Comparison of ENCODE assay signal across 8 mouse cellular contexts in genomic region chr2:30057223-30057904, GRCm38 (mm10). TPM values are rescaled to one million over a fixed set of nuclear protein-coding genes. Genes with fewer than 3 reads are reported as not detected.
DNase-seq lines count a peak whose midpoint lies in the region; ATAC-seq and TF ChIP-seq lines count a peak whose summit lies in the region.

Gene Set (plus strand): TSS chr2:30057378.

- no peaks in the 10 kb centered on the region for H3K27me3 ChIP-seq in lung, embryonic 14.5 days (ENCODE audit: insufficient read depth, low read length)
- peaks cover 9% of the 10 kb centered on the region; the same call in 1 of the 2 replicates for H3K27me3 ChIP-seq in forebrain, embryonic 15.5 days
- H3K27me3 ChIP-seq in hindbrain, embryonic 13.5 days = peaks cover 12% of the 10 kb centered on the region; the same call in 1 of the 2 replicates
- no peaks in the 10 kb centered on the region for H3K27me3 ChIP-seq in liver, embryonic 12.5 days (replicated peaks)
- H3K27me3 ChIP-seq in small intestine, adult 2 months (ENCODE audit: control insufficient read depth, insufficient read depth, low read length) = no peaks in the 10 kb centered on the region

- H3K4me1 ChIP-seq in lung, embryonic 14.5 days (ENCODE audit: insufficient read depth) = no peaks in the 10 kb centered on the region
- H3K4me1 ChIP-seq in forebrain, embryonic 15.5 days = peaks cover 13% of the 10 kb centered on the region
- peaks cover 19% of the 10 kb centered on the region for H3K4me1 ChIP-seq in hindbrain, embryonic 13.5 days (replicated peaks)
- H3K4me1 ChIP-seq in liver, embryonic 12.5 days = peaks cover 29% of the 10 kb centered on the region
- H3K4me1 ChIP-seq in small intestine, adult 2 months (ENCODE audit: control insufficient read depth, insufficient read depth, insufficient read length, low read length) = no peaks in the 10 kb centered on the region

- no peak within 1 kb of the TSS for H3K4me3 ChIP-seq in lung, embryonic 14.5 days (ENCODE audit: low read depth, low read length)
- no peak within 1 kb of the TSS for H3K4me3 ChIP-seq in forebrain, embryonic 15.5 days
- H3K4me3 ChIP-seq in hindbrain, embryonic 13.5 days = no peak within 1 kb of the TSS
- H3K4me3 ChIP-seq in liver, embryonic 12.5 days = no peak within 1 kb of the TSS
- H3K4me3 ChIP-seq in small intestine, adult 2 months (ENCODE audit: low read depth, low read length) = no peak within 1 kb of the TSS

- no peak for TF ChIP-seq CTCF in lung, embryonic 14.5 days (IDR thresholded peaks at IDR 0.05; ENCODE audit: low read depth)
- TF ChIP-seq CTCF in small intestine, adult 2 months (IDR thresholded peaks at IDR 0.05; ENCODE audit: extremely low read depth, insufficient read length, insufficient replicate concordance, low read depth, low read length) = no peak

- ATAC-seq in lung, embryonic 14.5 days (ENCODE audit: insufficient read depth) = no peak
- no peak for ATAC-seq in forebrain, embryonic 15.5 days (replicated peaks)
- no peak for ATAC-seq in hindbrain, embryonic 13.5 days (ENCODE audit: low FRiP score)
- ATAC-seq in liver, embryonic 12.5 days = peak; percentile 59

- H3K4me2 ChIP-seq in lung, embryonic 14.5 days = no peak within 1 kb of the TSS
- H3K4me2 ChIP-seq in forebrain, embryonic 15.5 days (replicated peaks) = no peak within 1 kb of the TSS
- no peak within 1 kb of the TSS for H3K4me2 ChIP-seq in hindbrain, embryonic 13.5 days
- H3K4me2 ChIP-seq in liver, embryonic 12.5 days = no peak within 1 kb of the TSS

- 39% methylated on average over 12 of the region's 12 CpGs for WGBS in lung, embryonic 14.5 days
- WGBS in forebrain, embryonic 15.5 days = 56% methylated on average over 12 of the region's 12 CpGs
- 50% methylated on average over 12 of the region's 12 CpGs for WGBS in hindbrain, embryonic 13.5 days
- WGBS in liver, embryonic 12.5 days (ENCODE audit: insufficient replicate concordance) = 42% methylated on average over 11 of the region's 12 CpGs
- WGBS in small intestine, adult 2 months = 29% methylated on average over 12 of the region's 12 CpGs

- no peak within 1 kb of the TSS for H3K9ac ChIP-seq in lung, embryonic 14.5 days
- no peak within 1 kb of the TSS for H3K9ac ChIP-seq in forebrain, embryonic 15.5 days (replicated peaks)
- H3K9ac ChIP-seq in hindbrain, embryonic 13.5 days = no peak within 1 kb of the TSS
- no peak within 1 kb of the TSS for H3K9ac ChIP-seq in liver, embryonic 12.5 days

- H3K9me3 ChIP-seq in lung, embryonic 14.5 days (ENCODE audit: low read depth, low read length) = no peaks in the 10 kb centered on the region
- no peaks in the 10 kb centered on the region for H3K9me3 ChIP-seq in forebrain, embryonic 15.5 days
- H3K9me3 ChIP-seq in hindbrain, embryonic 13.5 days = no peaks in the 10 kb centered on the region
- no peaks in the 10 kb centered on the region for H3K9me3 ChIP-seq in liver, embryonic 12.5 days (replicated peaks)

- no peak for TF ChIP-seq POLR2A in small intestine, adult 2 months (IDR thresholded peaks at IDR 0.05; ENCODE audit: low read depth, low read length)

- H3K36me3 ChIP-seq in lung, embryonic 14.5 days (ENCODE audit: insufficient read depth) = no peaks in the 10 kb centered on the region
- H3K36me3 ChIP-seq in forebrain, embryonic 15.5 days = no peaks in the 10 kb centered on the region
- no peaks in the 10 kb centered on the region for H3K36me3 ChIP-seq in hindbrain, embryonic 13.5 days
- no peaks in the 10 kb centered on the region for H3K36me3 ChIP-seq in liver, embryonic 12.5 days
- no peaks in the 10 kb centered on the region for H3K36me3 ChIP-seq in small intestine, adult 2 months (ENCODE audit: control insufficient read depth, insufficient read depth, low read length)

- DNase-seq in lung, embryonic 14.5 days = peak; percentile 41
- DNase-seq in lung, postnatal 36 days = no peak
- DNase-seq in adrenal gland, adult 2 months = peak; percentile 71
- DNase-seq in right cerebral cortex, postnatal 25 days = no peak

- no peak within 1 kb of the TSS for H3K27ac ChIP-seq in lung, embryonic 14.5 days (ENCODE audit: low read depth)
- H3K27ac ChIP-seq in forebrain, embryonic 15.5 days (replicated peaks) = no peak within 1 kb of the TSS
- H3K27ac ChIP-seq in hindbrain, embryonic 13.5 days = no peak within 1 kb of the TSS
- no peak within 1 kb of the TSS for H3K27ac ChIP-seq in liver, embryonic 12.5 days
- no peak within 1 kb of the TSS for H3K27ac ChIP-seq in small intestine, adult 2 months (ENCODE audit: insufficient read depth, low read depth, low read length)

RNA-seq across cellular contexts. Expression of gene Set, which starts in this region (rescaled TPM):
- polyA plus RNA-seq in lung, embryonic 14.5 days (2014; fragmentation: Nextera tagmentation; extraction: Ambion mirVana) = 564 and 591 TPM in 2 replicates
- total RNA-seq in adrenal gland, adult 2 months (2021) = 100 to 1,000 TPM; 202 to 236 TPM
- 94.3 and 101 TPM in 2 replicates for polyA plus RNA-seq in adrenal gland, adult 2 months (2012; rRNA removed)
- polyA plus RNA-seq in forebrain, embryonic 15.5 days (2015; fragmentation: Nextera tagmentation; extraction: Ambion mirVana) = 445 and 449 TPM in 2 replicates
- polyA plus RNA-seq in hindbrain, embryonic 13.5 days (2015; fragmentation: Nextera tagmentation; extraction: Ambion mirVana) = 400 TPM in 2 replicates
- 409 and 423 TPM in 2 replicates for polyA plus RNA-seq in liver, embryonic 12.5 days (2016; fragmentation: Nextera tagmentation; extraction: Ambion mirVana)
- polyA plus RNA-seq in small intestine, adult 2 months (2012; rRNA removed) = 19.2 and 40.4 TPM in 2 replicates

Comparison
In these comparisons a context has a peak if more than half of its experiments do, and no peak if none do; other contexts are left out.
1. DNase-seq: peak in lung, embryonic 14.5 days (single experiment) and adrenal gland, adult 2 months (single experiment); none in lung, postnatal 36 days (single experiment) and right cerebral cortex, postnatal 25 days (single experiment).